Mouse (Mus musculus) right cerebral cortex, postnatal 10 days (tissue): ENCODE data around the gene Ppp1r9a.

ENCODE experiments used
- DNase-seq, 2 experiments: peaks; one replicate each; pipeline ENCODE4 v3.0.0; 2021; ENCODE audit warnings: low spot score in 2 of 2

The Ppp1r9a gene

GRCm38 (mm10) chr6:4956651-4957050 lies 53.9 kb downstream of the Ppp1r9a start:
- no peak for DNase-seq

GRCm38 (mm10) chr6:4962197-4962596 lies 59.5 kb downstream of the Ppp1r9a start:
- no peak for DNase-seq

- DNase-seq: no peak
Measured at GRCm38 (mm10) chr6:4963049-4963448, 60.3 kb downstream of the Ppp1r9a start.

GRCm38 (mm10) chr6:4967236-4967635 lies 64.5 kb downstream of the Ppp1r9a start:
- no peak for DNase-seq

- no peak for DNase-seq
Measured at GRCm38 (mm10) chr6:4971229-4971628, 68.5 kb downstream of the Ppp1r9a start.

GRCm38 (mm10) chr6:4972808-4973207 lies 70.1 kb downstream of the Ppp1r9a start:
- DNase-seq: peak; percentile 43 to 57

- no peak for DNase-seq
Measured at GRCm38 (mm10) chr6:4973337-4973736, 70.6 kb downstream of the Ppp1r9a start.

GRCm38 (mm10) chr6:4977515-4977914 lies 74.8 kb downstream of the Ppp1r9a start:
- DNase-seq: no peak

GRCm38 (mm10) chr6:4978249-4978648 lies 75.5 kb downstream of the Ppp1r9a start:
- no peak for DNase-seq

GRCm38 (mm10) chr6:4978897-4979296 lies 76.2 kb downstream of the Ppp1r9a start:
- no peak for DNase-seq

- DNase-seq: no peak
Measured at GRCm38 (mm10) chr6:4980113-4980512, 77.4 kb downstream of the Ppp1r9a start.

GRCm38 (mm10) chr6:4982686-4983162 lies 80.0 kb downstream of the Ppp1r9a start:
- DNase-seq: peak; percentile 42 to 66

- DNase-seq: no peak
Measured at GRCm38 (mm10) chr6:4985668-4986067, 83.0 kb downstream of the Ppp1r9a start.

GRCm38 (mm10) chr6:4987084-4987483 lies 84.4 kb downstream of the Ppp1r9a start:
- DNase-seq: no peak

- no peak for DNase-seq
Measured at GRCm38 (mm10) chr6:4988688-4989087, 86.0 kb downstream of the Ppp1r9a start.

GRCm38 (mm10) chr6:4992308-4992707 lies 89.6 kb downstream of the Ppp1r9a start:
- no peak for DNase-seq

- DNase-seq: no peak
Measured at GRCm38 (mm10) chr6:4993600-4994160, 91.0 kb downstream of the Ppp1r9a start.

GRCm38 (mm10) chr6:4994161-4994919 lies 91.6 kb downstream of the Ppp1r9a start:
- DNase-seq: no peak

- no peak for DNase-seq
Measured at GRCm38 (mm10) chr6:4997599-4997998, 94.9 kb downstream of the Ppp1r9a start.

- DNase-seq: no peak
Measured at GRCm38 (mm10) chr6:4998929-4999328, 96.2 kb downstream of the Ppp1r9a start.

- no peak for DNase-seq
Measured at GRCm38 (mm10) chr6:5000788-5001187, 98.1 kb downstream of the Ppp1r9a start.

GRCm38 (mm10) chr6:5005491-5006275 lies 103.0 kb downstream of the Ppp1r9a start:
- DNase-seq: no peak
